Comparison of ENCODE assay signal across 8 mouse cellular contexts in the genomic region with DNA sequence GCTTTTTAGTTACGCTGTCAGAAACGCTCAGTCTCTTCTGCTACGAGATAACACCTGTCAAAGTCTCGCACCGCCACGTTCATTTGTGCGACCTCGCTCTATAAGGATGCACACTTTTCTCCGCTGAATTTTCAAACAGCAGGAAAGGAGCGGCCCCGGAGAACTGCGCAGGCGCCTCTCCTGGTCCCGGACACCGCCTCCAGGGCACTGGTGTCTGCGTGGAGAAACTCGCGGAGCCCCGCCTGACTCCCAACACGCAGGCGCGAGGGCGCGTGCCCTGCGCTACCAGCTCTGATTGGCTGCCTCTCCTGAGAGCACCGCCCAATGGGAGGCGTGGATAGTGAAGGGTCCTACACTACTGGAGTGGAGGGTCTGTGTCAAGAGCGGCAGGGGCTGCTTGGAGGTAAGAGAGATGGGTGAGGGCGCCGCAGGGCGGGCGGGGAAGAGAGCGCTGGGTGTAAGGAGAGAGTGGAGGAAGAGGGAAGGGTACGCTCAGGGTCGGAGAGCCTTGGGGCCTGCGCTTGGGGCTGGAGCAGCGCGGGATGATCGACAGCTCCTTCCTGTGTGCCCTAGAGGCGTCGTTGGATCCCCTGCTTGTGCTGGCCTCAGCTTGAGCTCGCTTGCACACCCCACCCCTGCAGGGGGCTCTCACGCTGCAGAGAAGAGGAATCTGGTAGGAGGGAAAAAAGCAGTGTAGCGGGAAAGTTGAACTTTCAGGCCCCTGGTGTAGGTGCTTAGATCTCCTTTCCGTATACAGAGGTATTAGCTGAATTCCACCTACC. TPM values are rescaled to one million over a fixed set of nuclear protein-coding genes. Genes with fewer than 3 reads are reported as not detected.
A peak's percentile ranks its signal among the peaks of the same experiment; 100 is the strongest.
DNase-seq lines count a peak whose midpoint lies in the region; ATAC-seq lines count a peak whose summit lies in the region.

A gene (plus strand): TSS at position 324 of the 782 bp plus-strand sequence.

- H3K9ac ChIP-seq in hindbrain, embryonic 16.5 days (ENCODE audit: low read depth, low read length) = peak within 1 kb of the TSS; percentile 85

- peak within 1 kb of the TSS; percentile 91 for H3K27ac ChIP-seq in hindbrain, embryonic 16.5 days (ENCODE audit: low read depth, low read length)
- H3K27ac ChIP-seq in macrophage = peak within 1 kb of the TSS; percentile 65

- no peaks in the 10 kb centered on the region for H3K9me3 ChIP-seq in hindbrain, embryonic 16.5 days (ENCODE audit: control insufficient read depth, low read length)

- peak within 1 kb of the TSS; percentile 78 for H3K4me3 ChIP-seq in hindbrain, embryonic 16.5 days (ENCODE audit: low read length)
- H3K4me3 ChIP-seq in macrophage (ENCODE audit: inconsistent target) = peak within 1 kb of the TSS; percentile 94

- ATAC-seq in hindbrain, embryonic 16.5 days = peak; percentile 96

- H3K4me2 ChIP-seq in hindbrain, embryonic 16.5 days (ENCODE audit: low read length) = peak within 1 kb of the TSS; percentile 92

- H3K4me1 ChIP-seq in hindbrain, embryonic 16.5 days (ENCODE audit: control insufficient read depth, insufficient read depth, low read depth, low read length) = peaks cover 27% of the 10 kb centered on the region

- WGBS in hindbrain, embryonic 16.5 days = under 1% methylated on average over 44 of the region's 45 CpGs
- WGBS in macrophage (ENCODE audit: missing documents) = under 1% methylated on average over 45 of the region's 45 CpGs

- peaks cover 56% of the 10 kb centered on the region for H3K79me2 ChIP-seq in macrophage (ENCODE audit: inconsistent target)

- DNase-seq in T-cell, adult 2 months (ENCODE audit: low spot score) = peak; percentile 96
- DNase-seq in cerebellum, postnatal 36 days = peak; percentile 94 to 98
- DNase-seq in gastrocnemius, adult 18-20 months (ENCODE audit: low spot score) = peak; percentile 98
- peak; percentile 98 for DNase-seq in left cerebral cortex, adult 18-20 months (ENCODE audit: low spot score in 2 of 2)
- peak; percentile 99 for DNase-seq in right cerebral cortex, adult 18-20 months
- peak; percentile 94 for DNase-seq in urinary bladder, postnatal 10 days (ENCODE audit: low spot score)

- H3K27me3 ChIP-seq in hindbrain, embryonic 16.5 days (replicated peaks; ENCODE audit: control insufficient read depth, insufficient read depth, low read length) = no peaks in the 10 kb centered on the region

- peaks cover 23% of the 10 kb centered on the region for H3K36me3 ChIP-seq in hindbrain, embryonic 16.5 days (ENCODE audit: control insufficient read depth, insufficient read depth, low read length)
- peaks cover 13% of the 10 kb centered on the region; the same call in 1 of the 2 replicates for H3K36me3 ChIP-seq in macrophage (ENCODE audit: inconsistent target)

RNA-seq across cellular contexts. Expression of the gene that starts here (rescaled TPM):
- 1 to 10 TPM; 4.7 to 5.3 TPM for total RNA-seq in gastrocnemius, adult 18-20 months (2021)
- polyA plus RNA-seq in hindbrain, embryonic 16.5 days (2015; fragmentation: Nextera tagmentation; extraction: Ambion mirVana) = 1.6 and 1.8 TPM in 2 replicates
- 10 to 100 TPM; 10.6 to 11.4 TPM for total RNA-seq in left cerebral cortex, adult 18-20 months (2021)
- total RNA-seq in macrophage (2018; cell fraction: chromatin; rRNA removed) = 10 to 100 TPM in 4 of 26 experiments, 1 to 10 TPM in 21, under 1 TPM in 1; 0.87 to 15.3 (median 5.3) TPM
- 1 to 10 TPM; 1.2 to 8.6 (median 5.0) TPM for total RNA-seq in macrophage (2018; cell fraction: cytosol; rRNA removed)
- 10 to 100 TPM in 3 of 26 experiments, 1 to 10 TPM in 22, under 1 TPM in 1; 0.96 to 15.9 (median 4.5) TPM for total RNA-seq in macrophage (2018; cell fraction: nucleus; rRNA removed)
- 4.1 to 4.8 TPM (median 4.5 TPM) in 3 replicates for polyA plus RNA-seq in macrophage (2018)

Comparison
In these comparisons a context has a peak if more than half of its experiments do, and no peak if none do; other contexts are left out.
1. Peak in every context shown above with its lines: DNase-seq, ATAC-seq, H3K4me3 ChIP-seq and H3K27ac ChIP-seq.